Mouse (Mus musculus) liver, embryonic 14.5 days (tissue): ENCODE measurements around the gene Med15. TPM values are rescaled to one million over a fixed set of nuclear protein-coding genes. Genes with fewer than 3 reads are reported as not detected.

Experiments
- ATAC-seq: fragments of 200-750 bp; cut with Nextera tagmentation; 2 replicates; pipeline ENCODE4 v1.8.0; 2017; ENCODE audit warnings: moderate number of reproducible peaks, mild to moderate bottlenecking, moderate library complexity; ENCODE audit not compliant: insufficient read depth
- DNase-seq, 3 experiments: peaks; one replicate each; pipeline ENCODE4 v3.0.0-alpha.2; 2012 to 2013; ENCODE audit warnings: low read depth in 3 of 3, low spot score in 3 of 3
- H3K27ac ChIP-seq: fragments of 300-500 bp; sonication (generic); 2 replicates; pipeline ENCODE4 v1.5.1; 2014; ENCODE audit warnings: moderate library complexity, mild to moderate bottlenecking, control low read depth, inconsistent platforms
- H3K27me3 ChIP-seq: fragments of 300-500 bp; sonication (generic); 2 replicates; pipeline ENCODE4 v1.6.1; 2014; ENCODE audit warnings: mild to moderate bottlenecking, low read length, moderate library complexity; ENCODE audit not compliant: control insufficient read depth, insufficient read depth
- H3K36me3 ChIP-seq: fragments of 300-500 bp; sonication (generic); replicated peaks from 2 replicates; pipeline ENCODE4 v1.6.1; 2014; ENCODE audit warnings: low read depth; ENCODE audit not compliant: control insufficient read depth, insufficient read depth
- H3K4me1 ChIP-seq, 2 experiments: fragments of 200-500 bp in 1 of 2; fragments of 300-500 bp in 1 of 2; sonication (generic) in 1 of 2; replicated peaks; 2 replicates each; pipeline ENCODE4 v1.6.1; 2012 to 2014; ENCODE audit warnings: antibody characterized with exemption in 1 of 2, inconsistent platforms in 1 of 2, low read length in 1 of 2; ENCODE audit not compliant: control insufficient read depth in 2 of 2, insufficient read depth in 2 of 2
- H3K4me2 ChIP-seq: fragments of 300-500 bp; sonication (generic); 2 replicates; pipeline ENCODE4 v1.6.1; 2014; ENCODE audit warnings: low read depth, mild to moderate bottlenecking, control low read depth, moderate library complexity
- H3K4me3 ChIP-seq, 2 experiments: fragments of 200-500 bp in 1 of 2; fragments of 300-500 bp in 1 of 2; sonication (generic) in 1 of 2; 2 replicates each; pipeline ENCODE4 v1.5.1; 2012 to 2014; ENCODE audit warnings: low read depth in 2 of 2, low read length in 2 of 2, mild to moderate bottlenecking in 2 of 2, control low read depth in 1 of 2, inconsistent platforms in 1 of 2, moderate library complexity in 1 of 2; ENCODE audit not compliant: insufficient read depth in 1 of 2
- H3K9ac ChIP-seq: fragments of 300-500 bp; sonication (generic); replicated peaks from 2 replicates; pipeline ENCODE4 v1.6.1; 2014; ENCODE audit warnings: mild to moderate bottlenecking, control low read depth, moderate library complexity
- H3K9me3 ChIP-seq: fragments of 300-500 bp; sonication (generic); 2 replicates; pipeline ENCODE4 v1.6.1; 2016; ENCODE audit warnings: low read length, mixed read lengths; ENCODE audit not compliant: control insufficient read depth
- CTCF ChIP-seq: IDR thresholded peaks from 2 replicates; pipeline ENCODE4 v1.5.1; 2016; ENCODE audit warnings: antibody characterized with exemption, low read depth, control low read depth
- EP300 ChIP-seq: IDR thresholded peaks from 2 replicates; pipeline ENCODE4 v1.6.1; 2016; ENCODE audit warnings: antibody characterized with exemption, low read depth
- WGBS: fragments of 180-500 bp; shearing (Covaris S2); extraction: QIAGEN DNeasy Blood & Tissue Kit; methylation state at CpG from one replicate; pipeline ENCODE4 v1.1.7; 2014; ENCODE audit not compliant: insufficient replicate concordance; 5-methylcytosine and 5-hydroxymethylcytosine counted together
- polyA plus RNA-seq, 2 experiments: library from polyadenylated mRNA; depleted of rRNA in 1 of 2; stranded (reverse) in 1 of 2; unstranded in 1 of 2; fragments of >200 nt; fragmentation: Nextera tagmentation in 1 of 2; extraction: Ambion mirVana in 1 of 2; gene quantifications; 2 replicates each; pipeline versions ENCODE4 v1.2.1 to v1.2.3; 2012 to 2014

Med15 gene
- polyA plus RNA-seq, 2 experiments: 11.4 to 18.0 TPM

GRCm38 (mm10) chr16:17638036-17638628 lies 94.6 kb downstream of the Med15 start:
- TF ChIP-seq EP300 (peak; percentile 94), CTCF (no peak)
- H3K4me2 ChIP-seq: peak overlapping the region; percentile 36
- H3K9me3 ChIP-seq: no peaks in the 10 kb centered on the region
- H3K9ac ChIP-seq: peak overlapping the region; percentile 45
- peak; percentile 85 to 88 (median 86) for DNase-seq
- H3K4me1 ChIP-seq: peaks cover 35% of the 10 kb centered on the region in 2 experiments
- peak; percentile 98 for ATAC-seq
- no peaks in the 10 kb centered on the region for H3K27me3 ChIP-seq
- H3K4me3 ChIP-seq: no peak overlapping the region
- peaks cover 51% of the 10 kb centered on the region for H3K36me3 ChIP-seq
- 28% methylated on average over 9 of the region's 9 CpGs for WGBS
- H3K27ac ChIP-seq: peak overlapping the region; percentile 94

- H3K4me3 ChIP-seq: no peak overlapping the region
- peak overlapping the region; percentile 94 for H3K27ac ChIP-seq
- no peak for DNase-seq
- H3K4me1 ChIP-seq: peaks cover 35% of the 10 kb centered on the region in 2 experiments
- peak overlapping the region; percentile 45 for H3K9ac ChIP-seq
- no peaks in the 10 kb centered on the region for H3K27me3 ChIP-seq
- H3K36me3 ChIP-seq: peaks cover 49% of the 10 kb centered on the region
- peak; percentile 22; the same call in 1 of the 2 replicates for ATAC-seq
- TF ChIP-seq CTCF (peak; percentile 77), EP300 (no peak)
- H3K4me2 ChIP-seq: peak overlapping the region; percentile 36
- H3K9me3 ChIP-seq: no peaks in the 10 kb centered on the region
- WGBS: 57% methylated on average over 2 of the region's 2 CpGs
Observed at GRCm38 (mm10) chr16:17637610-17638009, 95.1 kb downstream of the Med15 start.

- TF ChIP-seq CTCF (0 out of 2 replicates have a peak, but pooled peaks have one; percentile 12), EP300 (no peak)
- H3K4me2 ChIP-seq: no peak overlapping the region
- H3K4me1 ChIP-seq: peaks cover 35% of the 10 kb centered on the region in 2 experiments
- ATAC-seq: no peak
- no peaks in the 10 kb centered on the region for H3K27me3 ChIP-seq
- 45% methylated on average over 2 of the region's 2 CpGs for WGBS
- peak overlapping the region; percentile 35; the same call in 1 of the 2 replicates for H3K9ac ChIP-seq
- no peak for DNase-seq
- H3K27ac ChIP-seq: peak overlapping the region; percentile 94
- H3K4me3 ChIP-seq: no peak overlapping the region
- peaks cover 53% of the 10 kb centered on the region for H3K36me3 ChIP-seq
- H3K9me3 ChIP-seq: no peaks in the 10 kb centered on the region
Observed at GRCm38 (mm10) chr16:17636904-17637303, 95.8 kb downstream of the Med15 start.

- H3K4me3 ChIP-seq: no peak overlapping the region
- H3K9ac ChIP-seq: no peak overlapping the region
- H3K36me3 ChIP-seq: peaks cover 56% of the 10 kb centered on the region
- H3K27me3 ChIP-seq: no peaks in the 10 kb centered on the region
- H3K4me1 ChIP-seq: peaks cover 26 to 28% of the 10 kb centered on the region in 2 experiments
- WGBS: 59% methylated on average over 8 of the region's 8 CpGs
- DNase-seq (no peak), ATAC-seq (no peak)
- no peak overlapping the region for H3K4me2 ChIP-seq
- no peak for TF ChIP-seq EP300
- TF ChIP-seq CTCF: peak; percentile 77
- no peak overlapping the region for H3K27ac ChIP-seq
- H3K9me3 ChIP-seq: no peaks in the 10 kb centered on the region
Observed at GRCm38 (mm10) chr16:17633481-17634181, 99.1 kb downstream of the Med15 start.

- peaks cover 62% of the 10 kb centered on the region for H3K36me3 ChIP-seq
- 93% methylated on average over 2 of the region's 2 CpGs for WGBS
- TF ChIP-seq EP300 (no peak), CTCF (no peak)
- no peak overlapping the region for H3K4me2 ChIP-seq
- H3K27ac ChIP-seq: no peak overlapping the region
- no peak overlapping the region for H3K4me3 ChIP-seq
- DNase-seq: no peak
- H3K4me1 ChIP-seq: peaks cover 17 to 18% of the 10 kb centered on the region in 2 experiments
- H3K27me3 ChIP-seq: no peaks in the 10 kb centered on the region
- H3K9ac ChIP-seq: no peak overlapping the region
- no peak for ATAC-seq
- no peaks in the 10 kb centered on the region for H3K9me3 ChIP-seq
Observed at GRCm38 (mm10) chr16:17632580-17632979, 100.1 kb downstream of the Med15 start.
